Mouse (Mus musculus): ENCODE measurements at regions not wholly inside any gene's neighbourhood (a gene's known extent, or its start where the extent isn't known, plus 50 kb on each side); places are given as distances from the start of the nearest gene placed in this dataset.

DNA sequence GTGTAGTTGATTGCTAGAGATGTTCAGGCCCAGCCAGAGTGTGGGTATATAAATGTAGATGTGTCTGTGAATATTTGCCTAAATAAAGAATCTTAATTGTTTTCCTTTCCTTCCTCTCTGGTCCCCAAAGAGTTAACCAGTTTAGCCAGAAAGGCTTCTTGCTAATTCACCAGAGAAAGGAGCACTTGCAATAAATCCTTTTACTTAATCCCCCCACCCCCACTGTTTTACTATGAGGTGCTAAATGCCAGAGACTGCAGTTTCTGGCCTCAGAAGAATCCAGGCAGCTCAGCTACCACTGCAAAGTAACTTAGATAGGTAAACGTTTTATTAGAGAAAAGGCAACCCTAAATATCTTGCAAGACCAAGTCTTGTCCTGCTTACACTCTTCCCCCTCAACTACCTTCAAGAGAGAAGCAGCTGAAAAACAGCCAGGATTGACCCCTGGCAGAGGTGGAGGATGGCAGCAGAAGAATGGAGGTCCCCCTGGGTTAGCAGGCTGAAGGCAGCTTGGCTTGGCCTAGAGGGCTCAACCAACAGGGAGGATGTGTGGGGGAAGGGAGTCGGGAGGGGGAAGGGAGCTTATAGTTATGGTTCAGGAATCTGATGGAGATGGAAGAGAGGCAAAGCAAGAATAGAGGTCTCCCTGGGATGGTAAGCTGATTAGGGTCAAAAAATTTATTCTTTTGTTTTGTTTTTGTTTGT is 87.9 kb upstream of the Ins2 start:
- no peak for TF ChIP-seq POLR2A (IDR thresholded peaks at IDR 0.05; ENCODE audit: low read depth, low read length)
- no peak for TF ChIP-seq CTCF (IDR thresholded peaks at IDR 0.05; ENCODE audit: extremely low read depth, insufficient read length, insufficient replicate concordance, low read depth, low read length)

All from small intestine, adult 2 months (tissue).